Mouse (Mus musculus): ENCODE measurements at regions not wholly inside any gene's neighbourhood (a gene's known extent, or its start where the extent isn't known, plus 50 kb on each side); places are given as distances from the start of the nearest gene placed in this dataset.
A peak's percentile ranks its signal among the peaks of the same experiment; 100 is the strongest.

- 61% methylated on average over 8 of the region's 8 CpGs for WGBS
- TF ChIP-seq POLR2A (IDR thresholded peaks at IDR 0.05; ENCODE audit: low read depth, low read length) (no peak), CTCF (conservative IDR thresholded peaks at IDR 0.05; ENCODE audit: insufficient read depth, insufficient read length, low read depth, low read length) (no peak)
- H3K27ac ChIP-seq (ENCODE audit: insufficient read depth, low read depth, low read length), result no peak overlapping the region
- no peaks in the 10 kb centered on the region for H3K4me1 ChIP-seq (ENCODE audit: control insufficient read depth, insufficient read depth, low read length)
- no peaks in the 10 kb centered on the region for H3K36me3 ChIP-seq (ENCODE audit: control insufficient read depth, insufficient read depth, low read length)
- no peak for DNase-seq
- no peak overlapping the region for H3K4me3 ChIP-seq (ENCODE audit: insufficient read depth, low read depth, low read length)
- H3K27me3 ChIP-seq (replicated peaks; ENCODE audit: control insufficient read depth, insufficient read depth, low read length), result no peaks in the 10 kb centered on the region
Observed at GRCm38 (mm10) chr12:92013979-92014378, 165.0 kb upstream of the Sel1l start.

GRCm38 (mm10) chr12:92013244-92013643 is 164.3 kb upstream of the Sel1l start:
- H3K36me3 ChIP-seq (ENCODE audit: control insufficient read depth, insufficient read depth, low read length), result no peaks in the 10 kb centered on the region
- WGBS, result 7% methylated on average over 8 of the region's 8 CpGs
- no peak overlapping the region for H3K27ac ChIP-seq (ENCODE audit: insufficient read depth, low read depth, low read length)
- peak; percentile 33 for DNase-seq
- H3K4me3 ChIP-seq (ENCODE audit: insufficient read depth, low read depth, low read length), result no peak overlapping the region
- H3K4me1 ChIP-seq (ENCODE audit: control insufficient read depth, insufficient read depth, low read length), result no peaks in the 10 kb centered on the region
- H3K27me3 ChIP-seq (replicated peaks; ENCODE audit: control insufficient read depth, insufficient read depth, low read length), result no peaks in the 10 kb centered on the region
- TF ChIP-seq POLR2A (IDR thresholded peaks at IDR 0.05; ENCODE audit: low read depth, low read length) (no peak), CTCF (conservative IDR thresholded peaks at IDR 0.05; ENCODE audit: insufficient read depth, insufficient read length, low read depth, low read length) (peak; percentile 32)

- 36% methylated on average over 12 of the region's 12 CpGs for WGBS
- TF ChIP-seq CTCF (conservative IDR thresholded peaks at IDR 0.05; ENCODE audit: insufficient read depth, insufficient read length, low read depth, low read length) (no peak), POLR2A (IDR thresholded peaks at IDR 0.05; ENCODE audit: low read depth, low read length) (no peak)
Observed at GRCm38 (mm10) chr12:92004391-92005094, 155.6 kb upstream of the Sel1l start.

DNA sequence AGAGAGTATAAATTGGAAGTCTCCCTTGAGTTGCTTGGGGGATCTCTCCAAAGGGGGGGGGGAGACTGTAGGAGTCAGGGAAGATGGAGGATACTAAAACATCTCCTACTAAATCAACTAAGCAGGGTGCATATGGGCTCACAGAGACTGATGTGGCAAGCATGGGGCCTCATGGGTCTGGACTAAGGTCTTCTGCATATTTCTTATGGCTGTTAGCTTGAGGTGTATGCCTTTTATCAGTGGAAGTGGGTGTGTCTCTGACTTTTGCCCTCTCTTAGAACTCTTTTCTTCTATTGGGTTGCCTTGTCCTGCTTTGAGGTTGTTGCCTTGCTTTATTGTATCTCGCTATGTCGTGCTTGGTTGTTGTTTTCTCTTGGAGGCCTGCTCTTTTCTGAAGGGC is 150.1 kb upstream of the Sel1l start:
- TF ChIP-seq POLR2A (IDR thresholded peaks at IDR 0.05; ENCODE audit: low read depth, low read length) (no peak), CTCF (conservative IDR thresholded peaks at IDR 0.05; ENCODE audit: insufficient read depth, insufficient read length, low read depth, low read length) (no peak)
- H3K4me3 ChIP-seq (ENCODE audit: insufficient read depth, low read depth, low read length), result no peak overlapping the region
- H3K4me1 ChIP-seq (ENCODE audit: control insufficient read depth, insufficient read depth, low read length), result no peaks in the 10 kb centered on the region
- DNase-seq, result no peak
- no peak overlapping the region for H3K27ac ChIP-seq (ENCODE audit: insufficient read depth, low read depth, low read length)
- no peaks in the 10 kb centered on the region for H3K36me3 ChIP-seq (ENCODE audit: control insufficient read depth, insufficient read depth, low read length)
- no peaks in the 10 kb centered on the region for H3K27me3 ChIP-seq (replicated peaks; ENCODE audit: control insufficient read depth, insufficient read depth, low read length)
- WGBS, result 79% methylated on average over 2 of the region's 2 CpGs

More at GRCm38 (mm10) chr12:92004391-92005094, 155.6 kb upstream of the Sel1l start:
- Histone ChIP-seq H3K27ac (ENCODE audit: insufficient read depth, low read depth, low read length) (no peak overlapping the region), H3K4me3 (ENCODE audit: insufficient read depth, low read depth, low read length) (no peak overlapping the region), H3K4me1 (ENCODE audit: control insufficient read depth, insufficient read depth, low read length) (no peaks in the 10 kb centered on the region), H3K27me3 (replicated peaks; ENCODE audit: control insufficient read depth, insufficient read depth, low read length) (no peaks in the 10 kb centered on the region; the same call in 1 of the 2 replicates), H3K36me3 (ENCODE audit: control insufficient read depth, insufficient read depth, low read length) (no peaks in the 10 kb centered on the region)
- DNase-seq, result no peak

DNA sequence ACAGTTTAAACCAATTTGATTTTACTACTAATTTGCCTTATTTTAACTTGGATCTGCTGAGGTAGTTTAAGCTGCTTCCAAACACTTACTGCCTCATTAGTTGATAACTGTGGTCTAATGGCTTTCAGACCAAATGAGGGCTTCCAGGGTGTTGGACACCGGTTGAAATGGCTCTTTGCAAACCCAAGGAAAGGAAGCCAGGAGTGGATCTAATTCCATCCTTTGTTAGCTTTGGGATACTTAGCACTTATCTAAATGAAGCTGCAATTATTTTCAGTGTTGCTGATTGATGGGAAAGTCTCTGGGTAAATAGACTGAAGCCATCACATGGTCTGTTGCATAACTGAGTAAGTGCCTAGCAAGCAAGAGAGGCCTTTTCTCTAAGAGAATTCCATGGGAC is 148.4 kb upstream of the Sel1l start:
- WGBS, result 30% methylated on average over 1 of the region's 1 CpGs
- Histone ChIP-seq H3K36me3 (ENCODE audit: control insufficient read depth, insufficient read depth, low read length) (no peaks in the 10 kb centered on the region), H3K4me1 (ENCODE audit: control insufficient read depth, insufficient read depth, low read length) (no peaks in the 10 kb centered on the region), H3K4me3 (ENCODE audit: insufficient read depth, low read depth, low read length) (no peak overlapping the region), H3K27me3 (replicated peaks; ENCODE audit: control insufficient read depth, insufficient read depth, low read length) (no peaks in the 10 kb centered on the region), H3K27ac (ENCODE audit: insufficient read depth, low read depth, low read length) (no peak overlapping the region)
- no peak for TF ChIP-seq CTCF (conservative IDR thresholded peaks at IDR 0.05; ENCODE audit: insufficient read depth, insufficient read length, low read depth, low read length)
- TF ChIP-seq POLR2A (IDR thresholded peaks at IDR 0.05; ENCODE audit: low read depth, low read length), result no peak
- no peak for DNase-seq

DNA sequence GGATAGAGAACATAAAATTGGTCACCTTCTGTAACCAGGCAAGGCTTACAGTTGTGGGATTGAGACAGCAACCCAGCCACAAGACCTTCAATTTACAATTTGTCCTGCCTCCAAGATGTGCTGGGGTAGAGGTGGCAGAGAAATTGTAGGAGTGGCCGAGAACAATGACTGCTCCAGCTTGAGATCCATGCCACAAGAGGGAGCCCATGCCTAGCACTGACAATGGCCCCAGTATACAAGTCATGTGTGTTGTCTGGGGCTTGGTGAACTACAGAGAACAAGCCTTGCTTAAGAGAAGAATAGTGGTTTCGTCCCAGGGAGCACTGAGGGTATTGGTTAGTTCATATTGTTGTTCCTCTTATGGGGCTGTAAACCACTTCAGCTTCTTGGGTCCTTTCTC is 146.6 kb upstream of the Sel1l start:
- TF ChIP-seq POLR2A (IDR thresholded peaks at IDR 0.05; ENCODE audit: low read depth, low read length), result no peak
- no peak for TF ChIP-seq CTCF (conservative IDR thresholded peaks at IDR 0.05; ENCODE audit: insufficient read depth, insufficient read length, low read depth, low read length)
- no peak overlapping the region for H3K27ac ChIP-seq (ENCODE audit: insufficient read depth, low read depth, low read length)
- no peak overlapping the region for H3K4me3 ChIP-seq (ENCODE audit: insufficient read depth, low read depth, low read length)
- DNase-seq, result no peak
- H3K4me1 ChIP-seq (ENCODE audit: control insufficient read depth, insufficient read depth, low read length), result no peaks in the 10 kb centered on the region
- 73% methylated on average over 2 of the region's 2 CpGs for whole genome bisulfite sequencing
- H3K36me3 ChIP-seq (ENCODE audit: control insufficient read depth, insufficient read depth, low read length), result no peaks in the 10 kb centered on the region
- no peaks in the 10 kb centered on the region for H3K27me3 ChIP-seq (replicated peaks; ENCODE audit: control insufficient read depth, insufficient read depth, low read length)

- no peak for TF ChIP-seq POLR2A (IDR thresholded peaks at IDR 0.05; ENCODE audit: low read depth, low read length)
- no peak for TF ChIP-seq CTCF (conservative IDR thresholded peaks at IDR 0.05; ENCODE audit: insufficient read depth, insufficient read length, low read depth, low read length)
- Histone ChIP-seq H3K27me3 (replicated peaks; ENCODE audit: control insufficient read depth, insufficient read depth, low read length) (no peaks in the 10 kb centered on the region; the same call in 1 of the 2 replicates), H3K4me3 (ENCODE audit: insufficient read depth, low read depth, low read length) (no peak overlapping the region), H3K27ac (ENCODE audit: insufficient read depth, low read depth, low read length) (no peak overlapping the region), H3K36me3 (ENCODE audit: control insufficient read depth, insufficient read depth, low read length) (no peaks in the 10 kb centered on the region), H3K4me1 (ENCODE audit: control insufficient read depth, insufficient read depth, low read length) (no peaks in the 10 kb centered on the region)
- DNase-seq, result no peak
- 93% methylated on average over 4 of the region's 4 CpGs for WGBS
Observed at GRCm38 (mm10) chr12:91986448-91986847, 137.5 kb upstream of the Sel1l start.
